Mouse (Mus musculus) subcutaneous adipose tissue, adult 2 months (tissue): Measurements from ENCODE around the gene Tnpo2. TPM values are rescaled to one million over a fixed set of nuclear protein-coding genes. Genes with fewer than 3 reads are reported as not detected.

ENCODE experiments used
- polyA plus RNA-seq: library from polyadenylated mRNA; depleted of rRNA; stranded (reverse); fragments of >200 nt; gene quantifications from 2 replicates; pipeline ENCODE4 v1.2.3, GENCODE M21; 2012; ENCODE audit warnings: low replicate concordance; rRNA removed

Gene Tnpo2
- 74.9 and 104 TPM in 2 replicates for polyA plus RNA-seq

GRCm38 (mm10) chr8:85036718-85037365 is at the start of gene Tnpo2:
TSS of gene Tnpo2 (plus strand) at chr8:85036915.

GRCm38 (mm10) chr8:84990349-84990748 is 46.4 kb upstream of the Tnpo2 start, which contains the start of gene Hook2:
TSS of gene Hook2 (plus strand) at chr8:84990603.

GRCm38 (mm10) chr8:85014431-85014830 is 22.3 kb upstream of the Tnpo2 start, which contains the start of gene Best2:
TSS of gene Best2 (minus strand) at chr8:85014531.

GRCm38 (mm10) chr8:85025098-85025932 is 11.4 kb upstream of the Tnpo2 start, which contains the start of gene Asna1:
TSS of gene Asna1 (minus strand) at chr8:85025281.

GRCm38 (mm10) chr8:85026670-85027515 is 9.8 kb upstream of the Tnpo2 start, which contains the start of gene Trir:
TSS of gene Trir (plus strand) at chr8:85026823.

GRCm38 (mm10) chr8:85059879-85060616 is 23.3 kb downstream of the Tnpo2 start, which contains the start of gene Fbxw9:
TSS of gene Fbxw9 (plus strand) at chr8:85060055.

GRCm38 (mm10) chr8:85067982-85068381 is 31.3 kb downstream of the Tnpo2 start, which contains the start of gene Gm5741:
TSS of gene Gm5741 (minus strand) at chr8:85067982.

GRCm38 (mm10) chr8:85071514-85072281 is 35.0 kb downstream of the Tnpo2 start, which contains the start of gene Dhps:
TSS of gene Dhps (plus strand) at chr8:85071757.

GRCm38 (mm10) chr8:85080532-85081215 is 44.0 kb downstream of the Tnpo2 start, which contains the start of gene Wdr83os:
TSS of gene Wdr83os (plus strand) at chr8:85080740.

GRCm38 (mm10) chr8:85081216-85081555 is 44.5 kb downstream of the Tnpo2 start, which contains the start of gene Wdr83:
TSS of gene Wdr83 (minus strand) at chr8:85081306.

GRCm38 (mm10) chr8:85083108-85083813 is 46.5 kb downstream of the Tnpo2 start, which contains the start of gene Man2b1:
TSS of gene Man2b1 (plus strand) at chr8:85083270.

Other genes with a start within 250 kb of the Tnpo2 start
- gene Nfix, start 236.6 kb upstream of the Tnpo2 start, polyA plus RNA-seq = 59.3 and 122 TPM in 2 replicates
- gene Dand5, start 214.1 kb upstream of the Tnpo2 start, polyA plus RNA-seq = 4.0 TPM in 2 replicates
- 10.2 and 33.6 TPM in 2 replicates for gene Gadd45gip1, start 205.4 kb upstream of the Tnpo2 start, polyA plus RNA-seq
- gene Rad23a, start 196.2 kb upstream of the Tnpo2 start, polyA plus RNA-seq = 104 and 105 TPM in 2 replicates
- 216 and 341 TPM in 2 replicates for gene Calr, start 190.0 kb upstream of the Tnpo2 start, polyA plus RNA-seq
- 43.3 and 77.7 TPM in 2 replicates for gene Farsa, start 179.9 kb upstream of the Tnpo2 start, polyA plus RNA-seq
- gene Syce2, start 164.8 kb upstream of the Tnpo2 start, polyA plus RNA-seq = 1.1 and 2.7 TPM in 2 replicates
- gene Gcdh, start 143.0 kb upstream of the Tnpo2 start, polyA plus RNA-seq = 87.4 and 112 TPM in 2 replicates
- 0.22 and 0.30 TPM in 2 replicates for gene Klf1, start 135.0 kb upstream of the Tnpo2 start, polyA plus RNA-seq
- gene Dnase2a, start 128.4 kb upstream of the Tnpo2 start, polyA plus RNA-seq = 29.4 and 31.5 TPM in 2 replicates
- gene Mast1, start 99.6 kb upstream of the Tnpo2 start, polyA plus RNA-seq = 0.03 and 0.10 TPM in 2 replicates
- not detected in 2 replicates for gene Rtbdn, start 89.9 kb upstream of the Tnpo2 start, polyA plus RNA-seq
- gene Gm49661, start 67.5 kb upstream of the Tnpo2 start, polyA plus RNA-seq = not detected in 2 replicates
- gene Prdx2, start 67.3 kb upstream of the Tnpo2 start, polyA plus RNA-seq = 246 and 252 TPM in 2 replicates
- 38.6 and 47.8 TPM in 2 replicates for gene Rnaseh2a, start 67.1 kb upstream of the Tnpo2 start, polyA plus RNA-seq
- 35.0 and 39.1 TPM in 2 replicates for gene Junb, start 58.2 kb upstream of the Tnpo2 start, polyA plus RNA-seq
- gene Hook2, start 46.3 kb upstream of the Tnpo2 start, polyA plus RNA-seq = 2.5 and 10.6 TPM in 2 replicates
- not detected in 2 replicates for gene Best2, start 22.4 kb upstream of the Tnpo2 start, polyA plus RNA-seq
- gene Asna1, start 11.6 kb upstream of the Tnpo2 start, polyA plus RNA-seq = 184 and 205 TPM in 2 replicates
- 61.2 and 143 TPM in 2 replicates for gene Trir, start 10.1 kb upstream of the Tnpo2 start, polyA plus RNA-seq
- gene Fbxw9, start 23.1 kb downstream of the Tnpo2 start, polyA plus RNA-seq = 36.0 and 48.0 TPM in 2 replicates
- 0.85 TPM in 1 of 2 replicates, not detected in the other for gene Gm5741, start 31.1 kb downstream of the Tnpo2 start, polyA plus RNA-seq
- gene Dhps, start 34.8 kb downstream of the Tnpo2 start, polyA plus RNA-seq = 31.5 and 54.1 TPM in 2 replicates
- 156 and 164 TPM in 2 replicates for gene Wdr83os, start 43.8 kb downstream of the Tnpo2 start, polyA plus RNA-seq
- 33.8 and 37.5 TPM in 2 replicates for gene Wdr83, start 44.4 kb downstream of the Tnpo2 start, polyA plus RNA-seq
- gene Man2b1, start 46.4 kb downstream of the Tnpo2 start, polyA plus RNA-seq = 98.6 and 103 TPM in 2 replicates
- 0.86 and 1.5 TPM in 2 replicates for gene Zfp791, start 86.2 kb downstream of the Tnpo2 start, polyA plus RNA-seq
- gene Cks1brt, start 115.0 kb downstream of the Tnpo2 start, polyA plus RNA-seq = not detected in 2 replicates
- gene Olfr371, start 189.1 kb downstream of the Tnpo2 start, polyA plus RNA-seq = not detected in 2 replicates